Mouse (Mus musculus) 3T3-L1 (cell line): ENCODE data around the gene Tmem87a.

Source experiments
- DNase-seq: peaks from one replicate; pipeline ENCODE4 v3.0.0-alpha.2; 2015; ENCODE audit warnings: low read depth, low spot score

Gene Tmem87a

DNA sequence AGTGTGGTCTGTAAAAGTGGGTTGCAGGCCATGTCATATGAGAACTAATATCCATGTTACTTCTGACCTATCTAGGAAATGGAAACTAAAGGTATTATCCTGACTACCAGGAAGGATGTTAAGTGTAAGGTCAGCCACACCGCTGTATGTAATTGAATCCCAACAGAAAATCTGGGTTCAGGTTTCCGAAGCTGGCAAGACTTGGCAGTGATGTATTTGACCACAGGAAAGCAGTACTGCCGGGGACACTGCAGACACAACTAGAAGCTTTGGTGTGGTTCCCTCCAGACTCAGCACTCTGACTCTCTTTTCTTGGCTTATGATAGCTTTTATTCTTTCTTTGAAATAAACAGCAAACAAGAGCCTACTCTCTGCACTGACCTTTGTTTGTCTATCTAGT, 37.4 kb downstream of the Tmem87a start:
- DNase-seq, result peak; percentile 34

- no peak for DNase-seq
These were observed 43.5 kb downstream of the Tmem87a start for GRCm38 (mm10) chr2:120360425-120360824.

GRCm38 (mm10) chr2:120352682-120353646, 50.9 kb downstream of the Tmem87a start, which contains the start of gene Vps39:
Gene Vps39, minus strand, starts transcription at chr2:120353137.
- peak; percentile 97 for DNase-seq

DNA sequence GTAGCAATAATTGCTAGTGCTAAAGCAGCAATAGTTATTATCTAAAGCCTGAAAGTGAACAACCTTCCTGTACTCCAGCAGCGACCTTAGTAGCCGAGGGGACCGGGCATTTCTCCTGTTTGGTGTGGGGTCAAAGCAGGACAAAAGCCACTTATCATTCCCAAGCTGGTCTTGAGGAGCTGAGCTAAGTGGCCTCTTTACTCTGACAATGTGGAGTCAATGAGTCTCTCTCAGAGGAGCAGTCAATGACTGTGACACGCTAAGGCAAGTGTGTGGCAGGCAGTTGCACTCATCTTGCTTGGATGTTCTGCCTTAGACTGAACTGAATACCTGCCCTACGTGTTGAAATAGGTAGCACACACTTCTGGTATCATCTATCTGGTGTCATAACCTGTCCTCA, 52.6 kb downstream of the Tmem87a start:
- DNase-seq, result no peak

GRCm38 (mm10) chr2:120348120-120348519, 55.8 kb downstream of the Tmem87a start:
- no peak for DNase-seq

- DNase-seq, result no peak
These were observed 62.2 kb downstream of the Tmem87a start for GRCm38 (mm10) chr2:120341741-120342140.

GRCm38 (mm10) chr2:120337886-120338285, 66.0 kb downstream of the Tmem87a start:
- peak; percentile 42 for DNase-seq

DNA sequence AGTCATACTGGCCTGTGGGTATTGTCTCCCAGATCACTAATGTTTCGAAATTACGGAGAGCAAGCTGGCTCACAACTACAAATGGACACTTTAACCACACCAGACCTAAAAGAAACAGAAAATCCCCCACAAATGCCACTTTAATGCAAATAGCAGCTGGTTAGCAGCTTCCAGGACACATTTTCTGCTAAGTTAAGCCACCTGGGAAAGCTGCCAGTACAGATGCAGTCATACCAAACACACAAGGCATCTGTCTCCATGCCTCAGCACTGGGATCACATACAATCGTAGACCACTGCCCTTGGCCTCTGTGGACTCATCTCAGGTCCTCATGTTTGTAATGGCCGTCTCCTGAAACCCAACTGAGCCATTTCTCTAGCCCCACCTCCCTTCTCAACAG, 72.3 kb downstream of the Tmem87a start:
- DNase-seq, result peak; percentile 25

DNA sequence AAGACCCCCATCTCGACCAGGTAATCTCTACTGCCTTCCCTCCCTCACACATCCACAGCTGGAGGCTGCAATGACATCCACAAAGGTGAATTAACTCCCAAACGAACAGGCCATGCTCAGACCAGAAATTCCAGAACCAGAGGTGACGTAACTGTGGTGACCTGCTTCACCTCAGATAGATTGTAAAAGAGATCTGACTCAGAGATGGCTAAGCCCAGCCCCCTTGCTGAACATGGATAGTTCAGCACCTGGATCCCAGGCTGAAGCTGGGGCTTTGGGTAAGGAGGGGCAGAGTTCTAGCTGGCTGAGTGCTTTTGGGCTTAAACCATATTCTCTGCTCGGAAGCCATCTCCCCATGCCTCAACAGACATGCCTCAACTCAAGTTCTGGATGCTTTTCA, 88.8 kb downstream of the Tmem87a start:
- DNase-seq, result no peak

GRCm38 (mm10) chr2:120314487-120314886, 89.4 kb downstream of the Tmem87a start:
- no peak for DNase-seq

- no peak for DNase-seq
These were observed 89.9 kb downstream of the Tmem87a start, which contains the start of gene Pla2g4f for GRCm38 (mm10) chr2:120313976-120314375. Gene Pla2g4f, minus strand, starts transcription at chr2:120314165.

DNA sequence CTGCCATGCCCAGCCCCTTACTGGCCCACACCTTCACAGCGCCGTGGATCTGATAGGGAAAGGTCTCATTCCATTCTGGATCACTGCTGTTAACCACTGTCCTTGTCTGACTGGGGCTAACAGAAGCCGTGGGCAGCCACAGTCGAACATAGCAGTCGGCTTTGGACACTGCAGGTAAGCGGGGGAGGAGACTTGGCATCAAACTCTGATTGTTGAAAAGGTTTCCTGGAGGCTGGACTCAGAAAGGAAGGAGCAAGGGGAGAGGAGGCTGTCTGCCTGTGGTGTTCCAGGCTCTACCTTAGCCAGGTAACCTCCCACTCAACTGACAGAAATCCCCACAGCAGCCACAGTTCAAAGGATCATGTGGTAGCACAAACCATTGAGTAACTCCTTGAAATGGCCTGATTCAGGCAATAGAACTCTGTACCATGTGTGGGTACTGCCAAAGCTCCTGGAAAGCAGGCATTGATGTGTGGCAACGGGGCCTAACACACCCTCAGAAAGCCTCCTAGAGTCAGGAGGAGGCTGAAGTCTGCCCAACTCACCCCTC, 91.6 kb downstream of the Tmem87a start:
- no peak for DNase-seq
